Mouse (Mus musculus): ENCODE data around the gene Dock9. TPM values are rescaled to one million over a fixed set of nuclear protein-coding genes. Genes with fewer than 3 reads are reported as not detected.
A peak's percentile ranks its signal among the peaks of the same experiment; 100 is the strongest.

Dock9 gene
- polyA plus RNA-seq, 1 experiment = 41.9 TPM

DNA sequence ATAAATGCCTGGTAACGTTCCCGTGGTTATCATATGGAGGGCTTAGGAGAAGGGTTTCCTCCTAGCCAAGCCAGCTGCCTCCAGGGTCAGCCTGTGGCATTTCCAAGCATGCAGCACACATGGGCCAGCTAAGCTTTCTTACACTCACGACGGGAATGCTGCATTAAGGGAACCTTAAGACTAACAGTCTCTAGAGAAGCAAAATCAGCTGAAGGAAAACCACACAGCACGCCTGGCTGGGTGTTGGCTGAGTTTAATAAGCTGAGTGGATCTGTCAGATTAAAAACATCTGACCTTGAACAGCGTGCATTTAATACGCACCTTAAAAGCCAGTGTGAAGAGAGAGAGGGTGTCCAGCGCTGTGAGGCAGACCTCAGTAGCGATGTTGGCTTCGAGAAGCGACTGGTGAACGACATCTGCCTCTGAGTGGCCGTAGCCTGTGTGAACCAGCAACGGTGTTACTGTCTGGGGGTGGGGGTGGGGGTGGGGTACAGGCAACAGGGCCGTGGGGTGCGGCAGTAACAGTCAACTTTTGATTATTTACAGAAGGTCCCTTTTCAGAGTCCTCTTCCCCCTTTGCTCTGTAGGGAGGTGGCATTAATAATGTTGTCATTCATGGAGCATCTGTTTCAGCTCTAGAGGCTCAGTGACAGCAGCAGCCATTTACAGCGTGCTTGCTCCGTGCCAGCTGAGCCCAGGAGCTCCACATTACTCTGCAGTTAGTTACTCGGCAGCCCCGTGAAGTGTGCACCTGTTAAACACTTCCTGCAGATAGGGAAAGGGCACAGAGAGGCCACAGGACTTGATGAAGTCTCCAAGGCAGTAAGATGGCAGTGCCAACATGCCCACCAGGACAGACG, 211.5 kb downstream of the Dock9 start:
- no peak overlapping the region for H3K27ac ChIP-seq (ENCODE audit: insufficient read depth, low read depth, low read length)
- TF ChIP-seq CTCF (conservative IDR thresholded peaks at IDR 0.05; ENCODE audit: insufficient read depth, insufficient read length, low read depth, low read length) (no peak), POLR2A (IDR thresholded peaks at IDR 0.05; ENCODE audit: low read depth, low read length) (no peak)
- no peak overlapping the region for H3K4me3 ChIP-seq (ENCODE audit: insufficient read depth, low read depth, low read length)
- H3K27me3 ChIP-seq (replicated peaks; ENCODE audit: control insufficient read depth, insufficient read depth, low read length) = no peaks in the 10 kb centered on the region
- WGBS = 61% methylated on average over 21 of the region's 21 CpGs
- peaks cover 4% of the 10 kb centered on the region; the same call in 1 of the 2 replicates for H3K4me1 ChIP-seq (ENCODE audit: control insufficient read depth, insufficient read depth, low read length)
- H3K36me3 ChIP-seq (ENCODE audit: control insufficient read depth, insufficient read depth, low read length) = no peaks in the 10 kb centered on the region
- no peak for DNase-seq

DNA sequence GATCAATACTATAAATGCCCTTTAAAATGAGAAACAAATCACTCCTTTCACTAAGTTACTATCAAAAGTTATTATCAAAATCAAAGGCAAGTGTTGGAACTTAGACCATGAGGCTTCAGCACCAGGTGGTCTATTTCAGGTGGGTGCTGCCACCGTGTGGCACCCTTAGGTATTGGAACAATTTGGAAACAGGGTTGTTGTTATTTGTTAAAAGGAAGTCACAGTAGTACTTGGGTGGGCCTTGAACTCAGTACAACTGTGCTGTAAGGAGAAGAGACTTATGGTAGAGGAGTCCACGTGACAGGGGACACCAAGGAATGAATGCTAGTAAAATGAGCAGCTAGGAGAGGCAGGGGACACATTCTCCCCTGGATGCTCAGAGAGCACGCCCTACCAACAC, 218.6 kb downstream of the Dock9 start:
- Histone ChIP-seq H3K27ac (ENCODE audit: insufficient read depth, low read depth, low read length) (no peak overlapping the region), H3K4me3 (ENCODE audit: insufficient read depth, low read depth, low read length) (no peak overlapping the region), H3K36me3 (ENCODE audit: control insufficient read depth, insufficient read depth, low read length) (0 out of 2 replicates have a peak, but pooled peaks cover 1% of the 10 kb centered on the region), H3K27me3 (replicated peaks; ENCODE audit: control insufficient read depth, insufficient read depth, low read length) (no peaks in the 10 kb centered on the region), H3K4me1 (ENCODE audit: control insufficient read depth, insufficient read depth, low read length) (no peaks in the 10 kb centered on the region)
- WGBS = 50% methylated on average over 3 of the region's 3 CpGs
- DNase-seq = peak; percentile 57
- TF ChIP-seq POLR2A (IDR thresholded peaks at IDR 0.05; ENCODE audit: low read depth, low read length) = no peak
- TF ChIP-seq CTCF (conservative IDR thresholded peaks at IDR 0.05; ENCODE audit: insufficient read depth, insufficient read length, low read depth, low read length) = peak; percentile 73

DNA sequence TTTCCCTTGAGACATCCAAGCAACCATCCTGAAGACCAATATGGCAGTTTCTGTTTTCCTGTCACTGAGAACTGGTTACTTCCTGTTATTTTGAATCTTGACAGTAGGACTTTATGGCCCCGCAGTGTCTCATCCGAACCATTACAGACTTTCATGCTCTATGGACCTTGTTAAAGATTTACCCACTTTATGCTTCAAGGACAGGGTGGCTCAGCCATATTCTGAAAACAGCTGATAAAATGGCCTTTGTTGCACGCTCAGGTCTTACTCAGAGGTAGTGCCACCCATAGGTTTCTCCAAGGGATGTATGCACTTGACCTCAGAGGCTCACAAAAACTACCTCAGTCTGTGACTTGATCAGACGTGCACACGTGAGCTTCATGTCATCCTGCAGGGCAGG, 224.2 kb downstream of the Dock9 start:
- H3K36me3 ChIP-seq (ENCODE audit: control insufficient read depth, insufficient read depth, low read length) = peaks cover 1% of the 10 kb centered on the region; the same call in 1 of the 2 replicates
- no peak overlapping the region for H3K4me3 ChIP-seq (ENCODE audit: insufficient read depth, low read depth, low read length)
- H3K4me1 ChIP-seq (ENCODE audit: control insufficient read depth, insufficient read depth, low read length) = no peaks in the 10 kb centered on the region
- whole genome bisulfite sequencing = 50% methylated on average over 5 of the region's 5 CpGs
- H3K27me3 ChIP-seq (replicated peaks; ENCODE audit: control insufficient read depth, insufficient read depth, low read length) = no peaks in the 10 kb centered on the region
- peak; percentile 44 for DNase-seq
- TF ChIP-seq CTCF (conservative IDR thresholded peaks at IDR 0.05; ENCODE audit: insufficient read depth, insufficient read length, low read depth, low read length) = no peak
- no peak for TF ChIP-seq POLR2A (IDR thresholded peaks at IDR 0.05; ENCODE audit: low read depth, low read length)
- H3K27ac ChIP-seq (ENCODE audit: insufficient read depth, low read depth, low read length) = no peak overlapping the region

DNA sequence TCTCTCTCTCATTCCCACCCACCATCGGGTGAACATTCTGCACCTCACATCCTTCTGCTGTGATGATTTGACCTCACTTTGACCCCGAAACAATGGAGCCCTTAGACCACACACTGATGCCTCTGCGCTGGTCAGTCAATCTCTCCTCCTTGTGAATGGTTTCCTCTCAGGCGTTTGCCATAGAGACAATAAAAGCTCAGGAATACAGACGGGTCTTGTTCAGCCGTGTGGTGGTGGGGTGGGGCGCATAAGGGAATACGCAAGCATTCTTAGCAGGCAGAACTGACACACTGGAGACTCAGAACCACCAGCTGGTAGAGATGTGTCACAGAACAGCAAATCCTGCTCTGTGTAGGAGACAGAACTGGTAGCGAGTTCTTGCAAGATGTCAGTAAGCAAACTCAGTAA, 230.8 kb downstream of the Dock9 start:
- TF ChIP-seq POLR2A (IDR thresholded peaks at IDR 0.05; ENCODE audit: low read depth, low read length) = no peak
- H3K36me3 ChIP-seq (ENCODE audit: control insufficient read depth, insufficient read depth, low read length) = no peaks in the 10 kb centered on the region; the same call in 1 of the 2 replicates
- H3K27me3 ChIP-seq (replicated peaks; ENCODE audit: control insufficient read depth, insufficient read depth, low read length) = no peaks in the 10 kb centered on the region
- DNase-seq = no peak
- H3K4me1 ChIP-seq (ENCODE audit: control insufficient read depth, insufficient read depth, low read length) = no peaks in the 10 kb centered on the region
- WGBS = 83% methylated on average over 9 of the region's 9 CpGs
- H3K27ac ChIP-seq (ENCODE audit: insufficient read depth, low read depth, low read length) = no peak overlapping the region
- no peak overlapping the region for H3K4me3 ChIP-seq (ENCODE audit: insufficient read depth, low read depth, low read length)

DNA sequence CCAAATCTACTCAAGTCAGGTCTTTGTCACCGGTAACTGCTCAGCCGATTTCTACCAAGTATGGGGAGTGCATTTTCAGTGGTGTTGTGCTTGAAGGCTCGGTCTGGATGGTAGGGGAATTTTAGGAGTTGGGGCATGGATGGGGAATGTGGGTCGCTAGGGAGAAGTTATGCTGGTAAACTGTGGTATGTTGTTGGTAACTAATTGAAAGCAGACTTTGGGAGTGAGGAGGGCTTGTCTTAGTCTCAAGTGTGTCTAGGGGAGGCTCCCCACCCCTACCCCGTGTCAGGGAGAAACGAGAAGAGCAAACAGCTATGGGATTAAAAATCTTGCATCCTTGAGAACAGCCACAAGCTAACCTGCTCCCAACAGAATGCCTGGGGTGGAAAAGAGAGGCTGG, 231.7 kb downstream of the Dock9 start:
- Histone ChIP-seq H3K27ac (ENCODE audit: insufficient read depth, low read depth, low read length) (no peak overlapping the region), H3K36me3 (ENCODE audit: control insufficient read depth, insufficient read depth, low read length) (peaks cover 2% of the 10 kb centered on the region), H3K4me1 (ENCODE audit: control insufficient read depth, insufficient read depth, low read length) (no peaks in the 10 kb centered on the region), H3K27me3 (replicated peaks; ENCODE audit: control insufficient read depth, insufficient read depth, low read length) (no peaks in the 10 kb centered on the region), H3K4me3 (ENCODE audit: insufficient read depth, low read depth, low read length) (no peak overlapping the region)
- no peak for DNase-seq
- WGBS = 89% methylated on average over 6 of the region's 6 CpGs
- no peak for TF ChIP-seq CTCF (conservative IDR thresholded peaks at IDR 0.05; ENCODE audit: insufficient read depth, insufficient read length, low read depth, low read length)
- TF ChIP-seq POLR2A (IDR thresholded peaks at IDR 0.05; ENCODE audit: low read depth, low read length) = no peak

DNA sequence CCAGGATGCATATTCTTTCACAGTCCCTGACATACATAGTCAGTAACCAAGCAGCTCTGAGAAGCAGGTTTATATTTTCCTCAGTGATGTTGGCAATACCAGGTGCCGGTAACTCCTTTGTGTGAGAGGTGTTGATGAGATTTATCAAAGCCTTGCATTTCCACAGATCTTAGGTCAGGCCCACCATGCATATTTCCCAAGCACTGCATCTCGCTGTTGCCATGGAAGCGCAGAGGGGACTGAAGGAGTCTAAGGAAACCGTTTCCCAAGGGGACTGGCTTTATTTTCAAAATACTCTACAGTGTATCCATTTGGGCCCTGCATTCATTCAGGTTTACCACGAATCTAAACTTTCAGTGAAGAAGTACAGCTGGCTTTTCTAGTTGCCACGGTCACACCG, 233.0 kb downstream of the Dock9 start:
- Histone ChIP-seq H3K27ac (ENCODE audit: insufficient read depth, low read depth, low read length) (no peak overlapping the region), H3K4me1 (ENCODE audit: control insufficient read depth, insufficient read depth, low read length) (no peaks in the 10 kb centered on the region), H3K27me3 (replicated peaks; ENCODE audit: control insufficient read depth, insufficient read depth, low read length) (no peaks in the 10 kb centered on the region), H3K36me3 (ENCODE audit: control insufficient read depth, insufficient read depth, low read length) (peaks cover 2% of the 10 kb centered on the region), H3K4me3 (ENCODE audit: insufficient read depth, low read depth, low read length) (no peak overlapping the region)
- 68% methylated on average over 7 of the region's 7 CpGs for WGBS
- TF ChIP-seq CTCF (conservative IDR thresholded peaks at IDR 0.05; ENCODE audit: insufficient read depth, insufficient read length, low read depth, low read length) (no peak), POLR2A (IDR thresholded peaks at IDR 0.05; ENCODE audit: low read depth, low read length) (no peak)
- no peak for DNase-seq

DNA sequence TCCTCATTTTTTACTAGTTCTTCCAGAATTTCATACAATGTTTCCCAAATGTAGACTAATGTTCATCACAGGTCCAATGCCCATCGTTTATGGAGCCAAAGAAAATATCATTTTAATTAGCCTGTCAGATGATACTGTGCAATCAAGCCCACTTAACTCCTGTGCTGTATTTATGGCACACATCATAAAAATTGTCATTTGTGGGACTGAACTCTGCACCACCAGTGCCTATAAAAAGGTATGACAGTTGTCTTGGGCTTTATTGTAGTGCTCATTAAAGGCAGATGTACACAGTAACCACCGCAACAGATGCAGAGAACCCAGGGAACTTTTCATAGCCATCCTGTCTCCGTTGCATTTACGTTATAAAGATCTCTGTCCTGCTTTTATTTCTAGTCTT, 233.7 kb downstream of the Dock9 start:
- no peak overlapping the region for H3K27ac ChIP-seq (ENCODE audit: insufficient read depth, low read depth, low read length)
- H3K4me3 ChIP-seq (ENCODE audit: insufficient read depth, low read depth, low read length) = no peak overlapping the region
- H3K4me1 ChIP-seq (ENCODE audit: control insufficient read depth, insufficient read depth, low read length) = no peaks in the 10 kb centered on the region
- no peaks in the 10 kb centered on the region for H3K27me3 ChIP-seq (replicated peaks; ENCODE audit: control insufficient read depth, insufficient read depth, low read length)
- peaks cover 2% of the 10 kb centered on the region for H3K36me3 ChIP-seq (ENCODE audit: control insufficient read depth, insufficient read depth, low read length)
- 81% methylated on average over 4 of the region's 4 CpGs for WGBS
- no peak for DNase-seq
- TF ChIP-seq POLR2A (IDR thresholded peaks at IDR 0.05; ENCODE audit: low read depth, low read length) (no peak), CTCF (conservative IDR thresholded peaks at IDR 0.05; ENCODE audit: insufficient read depth, insufficient read length, low read depth, low read length) (no peak)
